Mouse (Mus musculus) liver, embryonic 12.5 days (tissue): ENCODE measurements at regions not wholly inside any gene's neighbourhood (a gene's known extent, or its start where the extent isn't known, plus 50 kb on each side); places are given as distances from the start of the nearest gene placed in this dataset.

Source experiments
- ATAC-seq: fragments of 200-750 bp; cut with Nextera tagmentation; 2 replicates; pipeline ENCODE4 v1.8.0; 2017; ENCODE audit warnings: moderate number of reproducible peaks, mild to moderate bottlenecking, moderate library complexity
- H3K27ac ChIP-seq: fragments of 300-500 bp; sonication (generic); 2 replicates; pipeline ENCODE4 v1.5.1; 2016; ENCODE audit warnings: mild to moderate bottlenecking
- H3K27me3 ChIP-seq: fragments of 300-500 bp; sonication (generic); replicated peaks from 2 replicates; pipeline ENCODE4 v1.6.1; 2016; ENCODE audit warnings: mild to moderate bottlenecking, moderate library complexity
- H3K36me3 ChIP-seq: fragments of 300-500 bp; sonication (generic); 2 replicates; pipeline ENCODE4 v1.6.1; 2016; ENCODE audit warnings: mild to moderate bottlenecking, moderate library complexity
- H3K4me1 ChIP-seq: fragments of 300-500 bp; sonication (generic); 2 replicates; pipeline ENCODE4 v1.6.1; 2016
- H3K4me2 ChIP-seq: fragments of 300-500 bp; sonication (generic); 2 replicates; pipeline ENCODE4 v1.6.1; 2016; ENCODE audit warnings: mild to moderate bottlenecking, moderate library complexity
- H3K4me3 ChIP-seq: fragments of 300-500 bp; sonication (generic); 2 replicates; pipeline ENCODE4 v1.5.1; 2016; ENCODE audit warnings: mild to moderate bottlenecking, moderate library complexity
- H3K9ac ChIP-seq: fragments of 300-500 bp; sonication (generic); 2 replicates; pipeline ENCODE4 v1.6.1; 2016; ENCODE audit warnings: mild to moderate bottlenecking, moderate library complexity
- H3K9me3 ChIP-seq: fragments of 300-500 bp; sonication (generic); replicated peaks from 2 replicates; pipeline ENCODE4 v1.6.1; 2016; ENCODE audit warnings: mild to moderate bottlenecking, moderate library complexity
- WGBS: fragments of 180-500 bp; shearing (Covaris S2); methylation state at CpG from one replicate; pipeline ENCODE4 v1.1.7; 2016; ENCODE audit not compliant: insufficient replicate concordance; 5-methylcytosine and 5-hydroxymethylcytosine counted together

DNA sequence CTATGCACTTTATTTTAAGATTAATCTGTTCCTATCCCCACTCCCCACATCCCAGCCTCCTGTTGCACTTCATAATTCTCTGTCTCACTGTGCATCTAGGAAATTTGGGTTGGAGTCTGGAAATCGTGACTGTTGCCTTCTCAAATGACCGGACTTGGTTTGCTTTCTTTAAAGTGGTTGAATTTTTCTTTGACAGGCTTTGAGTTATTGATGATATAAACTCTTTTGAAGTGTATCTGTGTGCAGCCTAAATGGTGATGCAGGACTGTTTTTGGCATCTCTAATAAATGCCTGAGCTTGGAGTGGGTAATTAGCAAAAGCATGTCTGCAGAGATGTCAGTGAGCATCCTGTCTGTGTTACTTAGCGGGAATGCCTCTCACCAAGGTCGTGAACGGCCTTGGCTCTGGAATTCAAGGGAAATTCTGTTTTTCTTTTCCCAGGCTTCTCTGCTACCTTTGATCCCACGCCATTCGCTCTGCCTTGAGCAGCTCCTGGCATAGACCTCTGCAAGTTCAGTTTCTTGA, 292.8 kb upstream of the Igfbp3 start:
- H3K27ac ChIP-seq = no peak overlapping the region
- 59% methylated on average over 7 of the region's 7 CpGs for WGBS
- no peaks in the 10 kb centered on the region for H3K9me3 ChIP-seq

DNA sequence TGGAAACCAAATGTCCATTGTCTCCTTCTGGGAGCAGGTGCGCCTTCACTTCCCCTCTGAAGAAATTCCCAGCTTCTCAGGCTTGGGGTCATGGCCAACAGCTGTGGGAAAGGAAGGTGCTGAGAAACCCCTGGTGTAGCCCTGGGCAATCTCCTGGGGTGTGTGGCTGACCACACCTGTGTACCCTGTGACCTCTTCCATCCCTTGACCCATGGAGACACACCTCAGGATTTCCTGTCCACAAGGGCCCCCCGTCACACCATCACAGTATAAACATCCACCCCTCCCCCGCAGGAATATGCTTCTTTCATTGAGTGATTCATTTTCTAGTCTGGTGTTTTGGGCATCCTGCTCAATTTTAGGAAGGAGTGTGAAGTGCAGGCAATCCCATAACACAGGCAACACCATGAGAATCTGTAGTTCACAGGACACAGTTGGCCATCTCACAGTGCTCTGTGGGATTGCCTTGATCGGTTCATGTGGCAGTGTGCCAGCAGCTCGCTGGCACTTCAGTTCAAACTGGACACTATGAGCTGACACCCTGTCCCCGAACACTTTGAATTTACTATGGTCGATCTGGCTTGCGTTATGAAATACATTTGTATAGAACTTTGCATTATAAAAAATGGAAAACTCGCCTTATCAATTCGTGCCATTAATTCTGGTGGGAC, 291.1 kb upstream of the Igfbp3 start:
- no peak for ATAC-seq
- 66% methylated on average over 10 of the region's 10 CpGs for WGBS

More for the DNA sequence above, 292.8 kb upstream of the Igfbp3 start:
- H3K9ac ChIP-seq = no peak overlapping the region
- H3K27me3 ChIP-seq = no peaks in the 10 kb centered on the region
- H3K36me3 ChIP-seq = no peaks in the 10 kb centered on the region
- H3K4me1 ChIP-seq = no peaks in the 10 kb centered on the region
- H3K4me3 ChIP-seq = no peak overlapping the region
- ATAC-seq = no peak
- H3K4me2 ChIP-seq = no peak overlapping the region

DNA sequence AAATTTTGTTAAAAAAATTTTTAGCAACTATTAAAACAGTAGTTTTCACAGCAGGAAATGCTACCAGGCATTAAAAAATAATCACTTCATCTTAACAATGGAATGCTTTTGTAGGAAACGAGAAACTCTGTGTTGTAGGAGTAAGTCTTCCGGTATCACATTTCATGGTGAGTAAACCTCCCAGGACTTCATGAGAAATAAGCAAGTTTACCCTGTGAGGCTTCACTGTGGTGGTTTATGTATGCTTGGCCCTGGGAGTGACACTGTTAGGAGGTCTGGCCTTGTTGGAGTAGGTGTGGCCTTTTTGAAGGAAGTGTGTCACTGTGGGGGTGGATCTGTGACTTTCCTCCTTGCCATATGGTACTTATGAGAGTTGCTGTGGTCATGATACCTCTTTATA, 289.0 kb upstream of the Igfbp3 start:
- H3K9ac ChIP-seq = no peak overlapping the region
- ATAC-seq = no peak
- H3K4me2 ChIP-seq = no peak overlapping the region
- no peaks in the 10 kb centered on the region for H3K9me3 ChIP-seq
- no peaks in the 10 kb centered on the region for H3K36me3 ChIP-seq
- no peaks in the 10 kb centered on the region for H3K27me3 ChIP-seq
- H3K27ac ChIP-seq = no peak overlapping the region
- H3K4me3 ChIP-seq = no peak overlapping the region
- no peaks in the 10 kb centered on the region for H3K4me1 ChIP-seq
- 80% methylated on average over 2 of the region's 2 CpGs for WGBS

More for the DNA sequence above, 291.1 kb upstream of the Igfbp3 start:
- H3K27ac ChIP-seq = no peak overlapping the region
- H3K9ac ChIP-seq = no peak overlapping the region
- H3K4me1 ChIP-seq = no peaks in the 10 kb centered on the region
- no peaks in the 10 kb centered on the region for H3K27me3 ChIP-seq
- no peak overlapping the region for H3K4me3 ChIP-seq
- no peaks in the 10 kb centered on the region for H3K36me3 ChIP-seq
- no peak overlapping the region for H3K4me2 ChIP-seq
- H3K9me3 ChIP-seq = no peaks in the 10 kb centered on the region

DNA sequence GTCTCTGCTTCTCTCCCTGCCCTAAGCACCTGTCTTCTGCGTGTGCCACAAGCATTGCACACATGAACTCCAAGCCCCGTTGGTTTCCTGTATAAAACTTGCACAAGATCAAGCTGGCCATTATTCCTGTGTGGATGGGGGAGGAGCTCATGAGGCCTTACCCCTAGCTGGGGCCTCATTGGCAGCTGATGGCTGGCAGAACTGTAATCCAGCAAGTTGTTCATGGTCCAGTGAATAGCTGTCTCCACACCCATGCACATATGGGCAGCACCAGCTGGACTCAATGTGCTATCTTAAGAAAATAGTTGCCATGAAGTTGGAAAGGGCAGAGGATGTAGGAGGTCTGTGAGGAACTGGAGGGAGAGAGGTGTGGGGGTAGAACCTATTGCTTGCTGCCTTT, 288.3 kb upstream of the Igfbp3 start:
- no peak overlapping the region for H3K4me3 ChIP-seq

DNA sequence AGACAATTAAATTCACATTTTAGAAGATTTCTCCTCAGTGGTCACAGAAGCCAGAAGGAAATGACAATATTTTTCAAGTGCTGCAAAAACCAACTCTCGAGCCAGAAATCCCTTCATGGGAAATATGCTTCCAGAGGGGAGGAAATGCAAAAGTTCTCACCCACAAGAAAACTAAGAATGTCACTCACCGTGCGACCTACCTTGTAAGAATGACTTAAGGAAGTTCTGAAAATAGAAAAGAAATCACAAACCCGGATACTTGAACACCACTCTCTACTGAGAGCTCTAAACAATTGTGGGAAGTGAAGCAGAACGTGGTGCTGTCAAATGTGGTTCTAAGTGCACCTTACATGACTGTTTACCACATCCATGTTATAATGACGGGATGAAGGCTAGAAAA, 284.1 kb upstream of the Igfbp3 start:
- Histone ChIP-seq H3K9ac (no peak overlapping the region), H3K27me3 (no peaks in the 10 kb centered on the region), H3K4me3 (no peak overlapping the region), H3K4me1 (no peaks in the 10 kb centered on the region), H3K9me3 (no peaks in the 10 kb centered on the region), H3K36me3 (no peaks in the 10 kb centered on the region), H3K27ac (no peak overlapping the region), H3K4me2 (no peak overlapping the region)
- WGBS = 34% methylated on average over 6 of the region's 6 CpGs
- no peak for ATAC-seq

More for the DNA sequence above, 288.3 kb upstream of the Igfbp3 start:
- H3K9ac ChIP-seq = no peak overlapping the region
- no peaks in the 10 kb centered on the region for H3K27me3 ChIP-seq
- H3K36me3 ChIP-seq = no peaks in the 10 kb centered on the region
- H3K4me1 ChIP-seq = no peaks in the 10 kb centered on the region
- H3K9me3 ChIP-seq = no peaks in the 10 kb centered on the region
- no peak for ATAC-seq
- H3K4me2 ChIP-seq = no peak overlapping the region
- whole genome bisulfite sequencing = 62% methylated on average over 2 of the region's 2 CpGs
- H3K27ac ChIP-seq = no peak overlapping the region

DNA sequence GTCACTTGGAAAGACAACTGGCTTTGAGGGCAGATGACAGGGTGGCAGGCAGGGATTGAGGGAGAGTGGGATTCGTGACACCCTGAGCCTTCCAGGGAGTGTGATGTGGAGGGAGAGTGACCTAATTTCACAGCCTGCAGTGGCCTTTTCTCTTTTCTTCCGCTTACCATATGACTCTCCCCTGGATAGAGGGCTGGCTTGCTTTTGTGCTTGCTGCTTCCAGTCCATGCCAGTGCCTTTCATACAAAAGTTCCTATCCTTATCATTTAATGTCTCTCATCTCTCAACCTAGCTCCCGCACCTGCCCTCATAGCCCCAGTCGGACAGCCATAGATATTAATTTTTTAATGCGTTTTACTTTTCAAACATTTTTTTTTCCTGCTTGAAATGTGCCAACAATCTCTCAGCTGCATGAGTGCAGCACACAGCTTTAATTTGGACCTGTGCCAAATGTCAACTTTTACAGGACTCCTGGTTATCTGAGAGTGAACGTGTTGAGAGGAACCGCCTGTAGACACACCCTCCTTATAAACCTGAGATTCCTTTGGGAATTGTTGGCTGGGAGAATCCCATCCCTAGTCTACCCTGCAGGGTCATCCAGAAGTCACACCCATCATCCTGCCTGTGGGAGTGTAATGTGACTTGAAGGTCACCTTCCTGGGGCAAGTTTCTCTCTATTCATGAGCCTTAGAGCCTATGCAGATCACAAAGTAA, 260.3 kb upstream of the Igfbp3 start:
- no peak overlapping the region for H3K4me2 ChIP-seq
- H3K27ac ChIP-seq = no peak overlapping the region
- no peaks in the 10 kb centered on the region for H3K4me1 ChIP-seq
- no peaks in the 10 kb centered on the region for H3K36me3 ChIP-seq
- H3K9me3 ChIP-seq = no peaks in the 10 kb centered on the region
- WGBS = 66% methylated on average over 7 of the region's 7 CpGs
- no peak for ATAC-seq
- no peak overlapping the region for H3K9ac ChIP-seq
- no peaks in the 10 kb centered on the region for H3K27me3 ChIP-seq
- no peak overlapping the region for H3K4me3 ChIP-seq

DNA sequence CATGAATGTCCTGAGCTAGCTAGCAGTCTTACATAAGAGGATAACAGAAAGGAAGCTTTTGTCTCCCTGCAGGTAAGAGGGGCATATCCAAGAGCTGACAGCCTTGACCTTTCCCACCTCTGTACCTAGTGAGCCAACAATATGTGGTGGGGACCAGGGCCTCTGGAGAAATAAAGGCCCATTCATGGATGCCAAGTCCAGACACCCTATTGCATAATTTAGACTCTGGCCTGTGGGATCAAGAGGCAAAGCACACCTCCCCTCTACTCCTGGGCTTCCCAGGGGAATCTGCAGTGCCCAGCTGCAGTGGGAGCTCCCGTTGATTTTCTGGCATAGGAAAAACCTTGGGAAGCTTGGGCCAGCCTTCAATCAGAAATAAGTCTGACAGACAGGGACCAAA, 251.8 kb upstream of the Igfbp3 start:
- H3K27me3 ChIP-seq = no peaks in the 10 kb centered on the region
- no peaks in the 10 kb centered on the region for H3K9me3 ChIP-seq
- H3K4me1 ChIP-seq = no peaks in the 10 kb centered on the region
- H3K36me3 ChIP-seq = no peaks in the 10 kb centered on the region
- no peak overlapping the region for H3K9ac ChIP-seq
- ATAC-seq = no peak
- H3K27ac ChIP-seq = no peak overlapping the region
- no peak overlapping the region for H3K4me2 ChIP-seq
- whole genome bisulfite sequencing = 61% methylated on average over 1 of the region's 1 CpGs
- no peak overlapping the region for H3K4me3 ChIP-seq

DNA sequence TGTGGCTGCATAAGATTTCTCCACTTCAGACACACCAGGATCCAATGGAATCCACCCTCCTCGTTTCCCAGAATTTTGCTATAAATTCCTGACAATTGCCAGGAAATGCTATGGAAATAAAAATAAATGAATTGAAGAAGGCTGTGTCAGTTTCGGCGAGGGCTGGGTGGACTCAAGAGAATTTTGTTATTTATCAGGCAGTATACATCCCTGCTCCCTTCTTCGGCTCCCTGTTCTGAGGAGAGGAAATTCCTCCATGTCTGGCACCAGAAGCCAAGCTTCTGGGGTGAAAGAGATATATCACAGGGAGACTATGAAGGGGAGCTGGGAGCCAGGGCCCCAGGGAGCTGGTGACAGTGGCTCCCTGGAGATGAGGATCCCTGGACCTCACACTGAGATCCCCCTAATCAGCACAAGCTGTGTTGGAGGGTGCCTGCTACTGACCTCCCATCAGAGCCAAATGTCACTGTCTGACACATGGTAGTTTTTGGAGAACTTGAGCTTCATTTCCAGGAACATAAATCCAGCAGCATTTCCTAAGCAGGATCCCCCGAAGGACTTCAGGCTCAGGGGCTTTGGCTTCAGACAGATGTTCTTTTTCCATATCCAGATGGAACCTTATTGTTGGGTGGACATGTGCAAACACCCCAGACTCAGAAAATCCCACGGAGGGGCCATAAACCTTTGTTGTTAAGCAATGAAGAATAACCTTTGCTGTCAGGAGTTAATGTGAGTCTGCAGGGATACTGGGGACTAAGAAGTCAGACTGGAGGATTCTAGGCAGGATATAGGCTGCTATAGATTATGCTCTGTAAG, 248.4 kb upstream of the Igfbp3 start:
- H3K4me2 ChIP-seq = no peak overlapping the region
- 49% methylated on average over 6 of the region's 6 CpGs for whole genome bisulfite sequencing
- no peaks in the 10 kb centered on the region for H3K9me3 ChIP-seq
- no peaks in the 10 kb centered on the region for H3K27me3 ChIP-seq
- H3K9ac ChIP-seq = no peak overlapping the region
- no peaks in the 10 kb centered on the region for H3K36me3 ChIP-seq
- no peaks in the 10 kb centered on the region for H3K4me1 ChIP-seq
- no peak overlapping the region for H3K27ac ChIP-seq
- H3K4me3 ChIP-seq = no peak overlapping the region
- ATAC-seq = no peak

DNA sequence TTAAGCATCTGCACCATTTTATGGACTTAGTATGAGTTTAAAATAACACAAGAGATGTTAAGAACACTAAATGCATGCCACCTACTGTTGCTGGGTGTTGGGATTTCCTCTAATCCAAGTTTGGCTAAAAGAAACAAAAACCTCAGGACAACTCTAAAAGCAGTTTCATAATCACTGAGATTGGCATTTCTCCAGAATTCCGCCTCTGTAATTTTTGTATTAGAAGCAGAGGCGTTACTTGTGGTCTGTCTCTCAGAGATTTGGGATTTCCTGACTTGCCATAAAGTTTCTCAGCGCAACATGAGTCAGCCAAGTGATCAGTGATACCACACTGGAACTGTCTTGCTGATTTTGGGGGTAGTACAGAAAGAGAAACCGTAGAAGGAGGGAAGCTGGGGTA, 238.0 kb upstream of the Igfbp3 start:
- no peaks in the 10 kb centered on the region; the same call in 1 of the 2 replicates for H3K4me1 ChIP-seq
- no peaks in the 10 kb centered on the region for H3K27me3 ChIP-seq
- H3K4me3 ChIP-seq = no peak overlapping the region
- H3K4me2 ChIP-seq = no peak overlapping the region
- no peak for ATAC-seq
- no peaks in the 10 kb centered on the region for H3K9me3 ChIP-seq
- no peaks in the 10 kb centered on the region for H3K36me3 ChIP-seq
- H3K27ac ChIP-seq = no peak overlapping the region
- WGBS = 68% methylated on average over 4 of the region's 4 CpGs
- H3K9ac ChIP-seq = no peak overlapping the region

DNA sequence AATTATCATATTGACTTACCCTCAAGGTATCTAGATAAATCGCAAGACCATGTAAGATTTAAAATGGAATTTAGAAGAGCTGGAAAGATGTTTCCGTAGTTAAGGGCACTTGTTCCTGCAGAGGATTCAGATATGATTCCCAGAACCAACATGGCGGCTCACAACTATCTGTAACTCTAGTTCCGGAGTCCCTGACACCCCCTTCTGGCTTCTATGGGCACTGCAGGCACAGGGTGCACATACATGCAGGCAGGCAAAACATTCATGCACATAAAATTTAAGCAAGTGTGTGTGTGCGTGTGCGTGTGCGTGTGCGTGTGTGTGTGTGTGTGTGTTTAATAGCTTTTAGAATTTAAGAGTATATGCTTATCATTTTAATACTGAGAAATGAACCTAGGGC, 230.8 kb upstream of the Igfbp3 start:
- no peak overlapping the region for H3K4me2 ChIP-seq
- no peak overlapping the region for H3K9ac ChIP-seq
- WGBS = 80% methylated on average over 8 of the region's 8 CpGs
- H3K27me3 ChIP-seq = no peaks in the 10 kb centered on the region
- H3K36me3 ChIP-seq = no peaks in the 10 kb centered on the region
- 0 out of 2 replicates have a peak, but pooled peaks cover 7% of the 10 kb centered on the region for H3K9me3 ChIP-seq
- H3K4me1 ChIP-seq = no peaks in the 10 kb centered on the region
- H3K27ac ChIP-seq = no peak overlapping the region
- ATAC-seq = no peak
- H3K4me3 ChIP-seq = no peak overlapping the region

DNA sequence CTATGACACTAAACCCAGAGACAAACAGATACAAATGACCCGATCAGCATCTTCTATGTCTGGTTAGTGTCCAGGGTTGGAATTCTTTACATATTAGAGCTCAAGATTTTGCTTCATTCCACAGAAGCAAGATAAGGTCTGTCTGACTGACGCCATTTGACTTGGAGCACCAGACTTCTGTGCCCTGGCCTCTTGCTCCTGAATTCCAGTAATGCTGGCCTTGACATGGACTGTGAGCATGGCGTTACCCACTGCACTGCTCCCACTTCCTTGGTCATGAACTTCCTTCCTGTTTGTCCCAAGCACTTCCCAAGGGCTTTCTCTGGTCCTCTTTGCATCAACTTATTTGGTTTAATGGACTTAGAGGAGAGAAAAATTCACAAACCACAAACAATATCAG, 225.6 kb upstream of the Igfbp3 start:
- Histone ChIP-seq H3K4me1 (no peaks in the 10 kb centered on the region), H3K9me3 (no peaks in the 10 kb centered on the region), H3K9ac (no peak overlapping the region), H3K4me2 (no peak overlapping the region), H3K4me3 (no peak overlapping the region), H3K36me3 (no peaks in the 10 kb centered on the region), H3K27ac (no peak overlapping the region), H3K27me3 (no peaks in the 10 kb centered on the region)
- WGBS = 40% methylated on average over 3 of the region's 3 CpGs
- ATAC-seq = no peak

DNA sequence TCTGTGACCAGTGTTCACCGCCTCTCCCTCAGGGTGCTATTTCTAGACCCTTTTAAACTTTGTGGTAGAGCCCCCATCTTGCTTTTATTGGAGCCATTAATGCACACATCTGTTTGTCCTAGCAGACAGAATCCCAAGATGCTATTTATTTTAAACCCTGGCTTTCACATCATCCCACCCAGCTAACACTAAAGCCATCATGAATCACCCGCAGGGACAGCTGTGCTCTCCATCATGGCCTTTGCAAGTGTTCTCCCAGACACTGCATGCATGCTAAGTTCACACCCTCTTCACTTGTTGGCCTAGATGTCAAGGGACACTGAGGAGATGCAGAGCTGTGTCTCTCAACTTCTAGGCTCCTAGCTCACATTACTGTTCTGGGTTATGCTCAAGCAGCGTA, 220.9 kb upstream of the Igfbp3 start:
- no peaks in the 10 kb centered on the region for H3K36me3 ChIP-seq
- no peaks in the 10 kb centered on the region for H3K9me3 ChIP-seq
- no peak for ATAC-seq
- no peak overlapping the region for H3K9ac ChIP-seq
- no peak overlapping the region for H3K4me2 ChIP-seq
- H3K27ac ChIP-seq = no peak overlapping the region
- WGBS = 71% methylated on average over 3 of the region's 3 CpGs
- no peaks in the 10 kb centered on the region for H3K27me3 ChIP-seq
- H3K4me1 ChIP-seq = no peaks in the 10 kb centered on the region
- H3K4me3 ChIP-seq = no peak overlapping the region
